Mouse (Mus musculus) G1E (cell line): ENCODE measurements around the gene Bach2.

Experiments
- CTCF ChIP-seq: IDR thresholded peaks from 2 replicates; pipeline ENCODE4 v1.5.1; 2012; ENCODE audit warnings: low read depth, low read length, inconsistent platforms, mixed read lengths
- GATA1 ChIP-seq: IDR thresholded peaks from 2 replicates; pipeline ENCODE4 v1.6.1; 2012; ENCODE audit warnings: borderline replicate concordance, low read length, inconsistent platforms, mixed read lengths
- POLR2AphosphoS5 ChIP-seq: IDR thresholded peaks from 2 replicates; pipeline ENCODE4 v1.6.1; 2012; ENCODE audit warnings: low read depth, low read length, inconsistent platforms; ENCODE audit not compliant: insufficient replicate concordance
- TAL1 ChIP-seq: conservative IDR thresholded peaks from 2 replicates; pipeline ENCODE4 v1.6.1; 2012; ENCODE audit warnings: low read depth, low read length, inconsistent platforms, mixed read lengths

GRCm38 (mm10) chr4:32464540-32464939, 225.9 kb downstream of the Bach2 start:
- TF ChIP-seq CTCF = no peak
- TF ChIP-seq GATA1 = no peak
- no peak for TF ChIP-seq TAL1
- no peak for TF ChIP-seq POLR2AphosphoS5
